Mouse (Mus musculus): ENCODE data around the gene Atad3a. TPM values are rescaled to one million over a fixed set of nuclear protein-coding genes. Genes with fewer than 3 reads are reported as not detected.
A peak's percentile ranks its signal among the peaks of the same experiment; 100 is the strongest.

Atad3a gene
- polyA plus RNA-seq, 1 experiment, result 32.9 TPM

- WGBS, result 65% methylated on average over 6 of the region's 6 CpGs
Observed at GRCm38 (mm10) chr4:155780895-155781294, 20.0 kb upstream of the Atad3a start.

GRCm38 (mm10) chr4:155779498-155779897 lies 18.6 kb upstream of the Atad3a start:
- WGBS, result 87% methylated on average over 4 of the region's 4 CpGs
- peaks cover under 1% of the 10 kb centered on the region for H3K4me1 ChIP-seq (ENCODE audit: control insufficient read depth, insufficient read depth, low read length)
- TF ChIP-seq CTCF (IDR thresholded peaks at IDR 0.05; ENCODE audit: control insufficient read depth, insufficient read depth, low read length) (no peak), POLR2A (IDR thresholded peaks at IDR 0.05; ENCODE audit: borderline replicate concordance, control insufficient read depth, low read depth, low read length) (no peak)

More at GRCm38 (mm10) chr4:155780895-155781294, 20.0 kb upstream of the Atad3a start:
- no peak overlapping the region for H3K27ac ChIP-seq (ENCODE audit: control insufficient read depth, insufficient read depth, low read depth, low read length, poor library complexity)
- no peak for TF ChIP-seq POLR2A (IDR thresholded peaks at IDR 0.05; ENCODE audit: borderline replicate concordance, control insufficient read depth, low read depth, low read length)
- TF ChIP-seq CTCF (IDR thresholded peaks at IDR 0.05; ENCODE audit: control insufficient read depth, insufficient read depth, low read length), result no peak
- no peak overlapping the region for H3K4me3 ChIP-seq (replicated peaks; ENCODE audit: control insufficient read depth, low read depth, low read length)
- no peaks in the 10 kb centered on the region for H3K4me1 ChIP-seq (ENCODE audit: control insufficient read depth, insufficient read depth, low read length)

GRCm38 (mm10) chr4:155777816-155778215 lies 16.9 kb upstream of the Atad3a start:
- H3K4me1 ChIP-seq (ENCODE audit: control insufficient read depth, insufficient read depth, low read length), result peaks cover 4% of the 10 kb centered on the region
- no peak for TF ChIP-seq CTCF (IDR thresholded peaks at IDR 0.05; ENCODE audit: control insufficient read depth, insufficient read depth, low read length)
- no peak for TF ChIP-seq POLR2A (IDR thresholded peaks at IDR 0.05; ENCODE audit: borderline replicate concordance, control insufficient read depth, low read depth, low read length)
- 68% methylated on average over 2 of the region's 2 CpGs for WGBS
- H3K4me3 ChIP-seq (replicated peaks; ENCODE audit: control insufficient read depth, low read depth, low read length), result no peak overlapping the region
- no peak overlapping the region for H3K27ac ChIP-seq (ENCODE audit: control insufficient read depth, insufficient read depth, low read depth, low read length, poor library complexity)

More at GRCm38 (mm10) chr4:155779498-155779897, 18.6 kb upstream of the Atad3a start:
- no peak overlapping the region for H3K4me3 ChIP-seq (replicated peaks; ENCODE audit: control insufficient read depth, low read depth, low read length)
- H3K27ac ChIP-seq (ENCODE audit: control insufficient read depth, insufficient read depth, low read depth, low read length, poor library complexity), result no peak overlapping the region

GRCm38 (mm10) chr4:155776704-155777335 lies 15.9 kb upstream of the Atad3a start:
- TF ChIP-seq POLR2A (IDR thresholded peaks at IDR 0.05; ENCODE audit: borderline replicate concordance, control insufficient read depth, low read depth, low read length) (no peak), CTCF (IDR thresholded peaks at IDR 0.05; ENCODE audit: control insufficient read depth, insufficient read depth, low read length) (no peak)
- peaks cover 4% of the 10 kb centered on the region for H3K4me1 ChIP-seq (ENCODE audit: control insufficient read depth, insufficient read depth, low read length)
- no peak overlapping the region for H3K27ac ChIP-seq (ENCODE audit: control insufficient read depth, insufficient read depth, low read depth, low read length, poor library complexity)
- 38% methylated on average over 2 of the region's 2 CpGs for WGBS
- H3K4me3 ChIP-seq (replicated peaks; ENCODE audit: control insufficient read depth, low read depth, low read length), result no peak overlapping the region

- TF ChIP-seq CTCF (IDR thresholded peaks at IDR 0.05; ENCODE audit: control insufficient read depth, insufficient read depth, low read length) (no peak), POLR2A (IDR thresholded peaks at IDR 0.05; ENCODE audit: borderline replicate concordance, control insufficient read depth, low read depth, low read length) (no peak)
- H3K4me3 ChIP-seq (replicated peaks; ENCODE audit: control insufficient read depth, low read depth, low read length), result no peak overlapping the region
- H3K4me1 ChIP-seq (ENCODE audit: control insufficient read depth, insufficient read depth, low read length), result peaks cover 4% of the 10 kb centered on the region
- WGBS, result 72% methylated on average over 3 of the region's 3 CpGs
- H3K27ac ChIP-seq (ENCODE audit: control insufficient read depth, insufficient read depth, low read depth, low read length, poor library complexity), result no peak overlapping the region
Observed at GRCm38 (mm10) chr4:155775855-155776254, 15.0 kb upstream of the Atad3a start.

- peaks cover 6% of the 10 kb centered on the region for H3K4me1 ChIP-seq (ENCODE audit: control insufficient read depth, insufficient read depth, low read length)
- TF ChIP-seq POLR2A (IDR thresholded peaks at IDR 0.05; ENCODE audit: borderline replicate concordance, control insufficient read depth, low read depth, low read length) (no peak), CTCF (IDR thresholded peaks at IDR 0.05; ENCODE audit: control insufficient read depth, insufficient read depth, low read length) (no peak)
- no peak overlapping the region for H3K4me3 ChIP-seq (replicated peaks; ENCODE audit: control insufficient read depth, low read depth, low read length)
- H3K27ac ChIP-seq (ENCODE audit: control insufficient read depth, insufficient read depth, low read depth, low read length, poor library complexity), result no peak overlapping the region
- 17% methylated on average over 9 of the region's 9 CpGs for WGBS
Observed at GRCm38 (mm10) chr4:155774971-155775740, 14.3 kb upstream of the Atad3a start.

GRCm38 (mm10) chr4:155774280-155774754 lies 13.4 kb upstream of the Atad3a start, which contains the start of gene Vwa1:
Vwa1 (minus strand) TSS chr4:155774698.
- 1% methylated on average over 35 of the region's 35 CpGs for WGBS
- peak; percentile 29; the same call in 1 of the 2 replicates for TF ChIP-seq POLR2A (IDR thresholded peaks at IDR 0.05; ENCODE audit: borderline replicate concordance, control insufficient read depth, low read depth, low read length)
- no peak for TF ChIP-seq CTCF (IDR thresholded peaks at IDR 0.05; ENCODE audit: control insufficient read depth, insufficient read depth, low read length)
- Histone ChIP-seq H3K4me3 (replicated peaks; ENCODE audit: control insufficient read depth, low read depth, low read length) (peak within 1 kb of the TSS; percentile 40), H3K27ac (ENCODE audit: control insufficient read depth, insufficient read depth, low read depth, low read length, poor library complexity) (no peak within 1 kb of the TSS), H3K4me1 (ENCODE audit: control insufficient read depth, insufficient read depth, low read length) (peaks cover 6% of the 10 kb centered on the region)

Measured in bone marrow, adult 2 months (tissue).